Mouse (Mus musculus): ENCODE results near the gene Enah.

GRCm38 (mm10) chr1:182018397-182019265 is 1.2 kb downstream of the Enah start:
- TF ChIP-seq CTCF (IDR thresholded peaks at IDR 0.05; ENCODE audit: low read depth, low read length) (no peak), POLR2A (IDR thresholded peaks at IDR 0.05; ENCODE audit: extremely low read depth, insufficient read depth, low read length) (no peak)
